Mouse (Mus musculus) brain, adult 2 months (tissue): ENCODE data around the gene Sh2d2a.
"Not testable (repeated sequence)": the region's sequence is repeated elsewhere in the genome, so short reads cannot be mapped to it uniquely, and the experiment has no call there.

Experiments used
- DNase-seq: peaks from one replicate; pipeline ENCODE4 v3.0.0; 2011; ENCODE audit warnings: low read depth, low spot score

Gene Sh2d2a

DNA sequence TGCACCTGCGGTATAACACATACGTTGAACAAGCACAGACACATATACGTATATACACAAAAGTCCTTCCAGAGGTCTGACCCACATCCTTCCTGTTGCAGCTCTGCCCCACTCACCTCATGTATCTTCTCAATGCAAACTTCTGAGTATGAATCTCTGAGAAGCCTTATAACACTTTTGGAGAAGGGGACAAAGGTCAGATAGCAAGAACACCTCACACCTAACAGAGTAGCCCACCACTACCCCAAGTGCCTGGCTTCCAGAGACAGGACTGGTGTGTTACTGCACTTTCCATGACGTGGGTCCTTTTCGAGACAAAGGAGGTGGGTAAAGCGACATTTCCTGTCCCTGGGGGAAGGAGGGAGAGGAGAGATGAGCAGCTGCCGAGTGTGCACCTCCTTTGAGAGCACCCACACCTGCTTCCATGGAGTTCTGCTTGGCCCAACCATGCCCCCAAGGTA is at the start of gene Sh2d2a:
Sh2d2a (plus strand) TSS at position 106 of the 461 bp plus-strand sequence.
- no peak for DNase-seq

DNA sequence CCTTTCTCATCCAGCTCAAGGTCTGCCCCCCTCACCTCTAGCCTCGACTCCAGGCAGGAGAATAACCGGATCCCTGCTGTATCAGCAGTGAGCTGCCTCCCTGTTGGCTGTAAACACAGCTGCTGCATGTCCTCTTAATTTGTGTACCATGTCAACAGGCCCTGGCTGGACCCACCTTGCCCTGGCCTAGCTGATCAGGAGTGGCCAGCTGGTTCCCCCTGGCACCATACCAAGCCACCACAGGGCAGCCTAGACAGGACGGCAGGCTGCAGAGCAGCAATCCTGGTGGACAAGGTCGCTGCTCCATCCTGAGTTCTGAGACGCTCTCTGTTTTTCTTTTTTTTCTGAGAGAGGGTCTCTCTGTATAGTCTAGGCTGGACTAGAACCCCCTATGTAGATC is 44.9 kb upstream of the Sh2d2a start:
- peak; percentile 37 for DNase-seq

DNA sequence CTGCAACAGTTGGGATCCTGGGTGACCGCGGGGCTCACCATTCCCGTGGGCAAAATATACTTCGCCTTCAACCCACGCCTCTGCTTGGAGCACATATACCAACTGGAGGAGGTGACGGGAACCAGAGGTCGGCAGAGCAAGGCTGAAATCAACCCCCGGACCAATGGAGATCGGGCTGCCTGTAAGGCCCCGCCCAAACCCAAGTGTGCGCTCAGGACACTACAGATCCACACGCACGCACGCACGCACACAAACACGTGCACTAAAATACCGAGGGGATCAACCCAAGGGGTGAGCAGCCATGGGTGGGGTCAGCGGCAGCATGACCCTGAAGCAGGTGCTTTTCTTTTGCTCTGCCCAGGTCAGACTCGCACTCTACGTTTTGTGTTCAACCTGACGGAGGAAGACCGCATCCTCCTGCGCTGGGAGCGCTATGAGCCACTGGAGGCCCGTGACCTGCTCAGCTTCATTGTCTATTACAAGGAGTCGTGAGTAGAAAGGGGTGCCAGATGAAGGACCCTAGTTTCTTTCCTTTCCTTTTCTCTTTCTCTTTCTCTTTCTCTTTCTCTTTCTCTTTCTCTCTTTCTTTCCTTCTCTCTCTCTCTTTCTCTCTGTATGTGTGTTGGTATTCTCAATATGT is 42.4 kb upstream of the Sh2d2a start:
- DNase-seq: no peak

DNA sequence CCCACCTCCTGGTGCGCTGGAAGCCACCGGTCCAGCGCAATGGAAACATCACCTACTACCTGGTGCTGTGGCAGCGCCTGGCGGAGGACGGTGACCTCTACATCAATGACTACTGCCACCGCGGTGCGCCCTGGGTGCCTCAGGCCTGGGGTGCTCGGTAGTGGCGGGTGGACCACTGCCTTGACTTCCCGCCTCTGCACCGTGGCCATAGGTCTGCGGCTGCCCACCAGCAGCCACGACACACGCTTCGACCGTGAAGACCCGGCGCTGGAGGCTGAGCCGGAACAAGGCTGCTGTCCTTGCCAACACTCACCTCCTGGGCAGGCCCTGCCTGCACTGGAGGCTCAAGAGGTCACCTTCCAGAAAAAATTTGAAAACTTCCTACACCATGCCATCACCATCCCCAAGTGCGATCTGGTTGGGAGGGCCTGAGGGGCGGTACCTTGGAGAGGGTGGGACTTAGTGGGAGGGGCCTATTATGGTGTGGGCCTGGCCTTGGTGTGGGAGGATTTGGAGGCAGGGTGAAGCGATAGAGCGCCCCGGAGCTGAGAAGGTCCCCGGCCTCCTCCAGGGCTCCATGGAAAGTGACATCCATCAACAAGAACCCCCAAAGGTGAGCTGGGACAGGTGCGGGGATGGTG is 37.1 kb upstream of the Sh2d2a start:
- no peak for DNase-seq

DNA sequence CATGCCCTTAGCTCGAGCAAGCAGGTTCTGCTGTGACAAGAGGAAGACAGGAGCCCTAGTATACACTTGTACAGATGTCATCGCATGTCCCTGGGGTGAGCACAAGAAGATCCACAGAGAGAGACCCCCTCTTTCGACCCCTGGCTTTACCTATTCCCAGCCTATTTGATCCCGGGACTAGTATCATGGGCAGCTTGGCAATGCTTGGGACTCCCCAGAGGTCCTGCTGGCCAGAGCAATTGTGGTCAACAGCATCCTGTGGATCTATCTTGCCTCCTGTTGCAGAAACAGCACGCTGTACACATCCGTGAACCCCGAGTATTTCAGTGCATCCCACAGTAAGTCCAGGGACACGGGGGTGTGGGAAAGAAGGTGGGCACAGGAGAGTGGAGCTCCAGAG is 35.3 kb upstream of the Sh2d2a start:
- DNase-seq: no peak

DNA sequence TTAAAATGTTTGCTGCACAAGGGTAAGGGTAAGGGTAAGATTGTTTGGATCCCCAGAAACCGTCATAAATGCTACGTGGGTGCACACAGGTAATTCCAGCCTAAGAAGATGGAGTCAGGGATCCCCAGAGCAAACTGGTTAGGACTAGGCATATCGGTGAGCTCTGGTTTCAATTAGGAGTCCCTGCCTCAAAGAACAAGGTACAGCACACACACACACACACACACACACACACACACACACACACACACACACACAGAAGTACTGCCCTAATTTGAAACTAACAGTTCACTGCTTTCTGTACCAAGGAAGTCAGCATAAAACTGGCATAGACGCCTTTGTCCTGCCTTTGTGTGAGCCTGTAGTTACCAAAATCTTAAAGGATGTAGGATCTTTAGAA is 34.1 kb upstream of the Sh2d2a start:
- no peak for DNase-seq

DNA sequence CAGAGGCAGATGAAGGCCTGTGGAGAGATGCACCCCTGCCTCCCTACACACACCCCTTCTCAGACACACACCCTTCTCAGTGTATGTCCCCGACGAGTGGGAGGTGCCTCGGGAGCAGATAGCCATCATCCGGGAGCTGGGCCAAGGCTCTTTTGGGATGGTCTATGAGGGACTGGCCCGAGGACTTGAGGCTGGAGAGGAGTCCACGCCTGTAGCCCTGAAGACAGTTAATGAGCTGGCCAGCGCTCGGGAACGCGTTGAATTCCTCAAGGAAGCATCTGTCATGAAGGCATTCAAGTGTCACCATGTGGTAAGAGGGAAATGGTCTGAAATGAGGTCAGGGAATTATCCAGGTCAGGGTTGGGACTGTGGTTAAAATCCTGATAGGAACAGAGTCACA is 33.7 kb upstream of the Sh2d2a start:
- DNase-seq: peak; percentile 17

DNA sequence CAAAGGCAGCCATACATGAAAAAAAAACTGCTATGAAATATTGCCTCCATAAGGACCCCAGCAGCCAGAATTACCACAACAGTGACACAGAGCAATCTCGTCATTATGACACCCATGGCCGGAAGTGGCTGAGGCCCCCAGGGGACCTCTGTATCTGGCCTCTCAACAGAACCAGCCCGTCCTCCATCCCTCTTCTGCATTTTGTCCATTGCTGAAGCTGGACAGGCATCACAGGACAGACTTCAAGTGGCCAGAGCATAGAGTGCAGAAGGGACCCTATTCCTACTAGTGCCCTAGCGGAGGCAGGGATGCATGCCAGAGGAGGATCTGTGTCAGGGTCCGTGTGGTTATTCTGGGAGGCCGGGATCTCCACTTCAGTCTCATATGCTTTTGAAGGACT is 30.4 kb upstream of the Sh2d2a start:
- DNase-seq: no peak

DNA sequence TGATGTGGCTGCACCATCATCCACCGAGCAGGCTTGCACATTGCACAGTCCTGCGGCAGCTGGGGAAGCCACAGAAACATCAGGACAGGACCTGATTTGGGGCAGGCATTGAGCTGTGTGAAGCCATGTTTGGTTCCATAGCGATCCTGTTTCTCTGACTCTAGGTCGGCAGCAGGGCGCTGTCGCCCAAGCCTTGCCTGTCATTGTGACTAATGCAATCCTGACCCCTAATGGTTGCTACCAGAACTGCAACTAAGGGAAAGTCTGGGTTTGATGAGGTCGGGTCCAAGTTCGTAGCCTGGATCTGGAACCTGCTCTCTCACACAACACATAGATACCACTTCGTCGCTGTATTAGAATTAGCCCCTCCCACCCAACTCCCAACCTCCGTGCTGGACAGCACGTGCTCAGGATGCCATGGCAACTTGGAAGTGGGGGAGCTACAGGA is 29.9 kb upstream of the Sh2d2a start:
- peak; percentile 87 for DNase-seq

DNA sequence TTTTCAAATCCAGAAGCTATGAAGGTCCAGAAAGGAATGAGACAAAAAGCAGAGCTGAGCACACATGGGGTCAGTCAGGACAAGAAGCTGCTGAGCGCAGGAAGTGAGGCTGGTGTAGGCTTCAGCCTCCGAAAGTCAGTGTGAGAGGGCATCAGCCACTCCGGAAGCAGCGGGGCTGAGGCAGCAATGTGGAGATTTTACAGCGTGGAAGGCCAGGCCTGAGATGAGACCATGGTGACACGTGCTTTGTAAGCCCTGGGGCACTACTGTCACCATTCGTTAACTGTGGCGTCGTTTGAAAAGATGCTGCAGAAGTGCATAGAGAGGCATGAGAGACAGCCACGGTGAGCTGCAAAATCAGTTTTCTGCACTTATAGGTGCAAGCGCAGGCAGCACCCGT is 28.3 kb upstream of the Sh2d2a start:
- DNase-seq: no peak

DNA sequence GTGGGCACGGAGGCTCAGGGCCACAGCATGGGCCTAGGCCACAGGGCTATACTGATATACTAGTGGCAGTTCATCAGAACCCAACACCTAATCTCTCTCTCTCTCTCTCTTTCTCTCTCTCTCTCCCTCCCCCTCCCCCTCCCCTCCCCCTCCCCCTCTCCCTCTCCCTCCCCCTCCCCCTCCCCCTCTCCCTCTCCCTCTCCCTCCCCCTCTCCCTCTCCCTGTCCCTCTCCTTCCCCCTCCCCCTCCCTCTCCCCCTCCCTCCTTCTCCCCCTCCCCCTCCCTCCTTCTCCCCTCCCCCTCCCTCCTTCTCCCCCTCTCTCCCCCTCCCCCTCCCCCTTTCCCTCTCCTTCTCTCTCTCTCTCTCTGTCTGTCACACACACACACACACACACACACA is 22.3 kb upstream of the Sh2d2a start, which contains the start of gene Pear1:
Pear1 (minus strand) TSS at position 101 of the 400 bp plus-strand sequence.
- DNase-seq: not testable (repeated sequence)

DNA sequence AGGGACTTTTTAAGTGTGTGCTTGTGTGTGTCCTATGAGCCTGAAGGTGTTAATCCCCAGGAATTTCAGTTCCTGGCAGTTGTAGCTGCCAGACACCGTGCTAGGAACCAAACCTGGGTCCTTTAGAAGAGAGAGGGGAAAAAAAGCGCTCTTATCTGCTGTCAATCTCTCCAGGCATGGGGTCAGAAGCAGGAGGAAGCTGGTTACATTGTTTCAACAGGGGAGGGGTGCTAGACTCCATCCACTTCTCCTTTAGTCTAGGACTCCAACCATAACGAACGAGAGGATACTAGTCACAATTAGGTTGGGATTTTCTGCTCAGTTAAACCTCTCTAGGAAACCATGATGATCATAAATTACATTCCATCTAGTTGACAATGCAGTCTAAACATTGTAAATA is 18.1 kb upstream of the Sh2d2a start:
- DNase-seq: no peak

DNA sequence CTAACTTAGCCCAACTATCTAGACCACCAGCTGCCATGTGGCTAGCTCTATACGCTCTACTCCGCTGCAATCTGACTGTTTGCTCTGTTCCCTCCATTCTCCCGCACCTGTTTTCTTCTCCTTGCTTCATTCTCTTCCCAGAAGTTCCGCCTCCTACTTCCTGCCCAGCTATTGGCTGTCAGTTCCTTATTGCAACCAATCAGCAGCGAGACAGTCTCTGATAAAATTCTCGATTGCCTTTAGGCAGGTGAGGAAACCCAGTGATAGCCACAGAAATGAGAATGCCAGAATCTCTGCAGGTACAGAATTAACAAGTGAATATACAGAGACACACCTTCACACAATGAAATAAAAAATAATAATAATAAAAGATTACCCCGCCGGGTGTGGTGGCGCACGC is 17.5 kb upstream of the Sh2d2a start:
- DNase-seq: no peak

DNA sequence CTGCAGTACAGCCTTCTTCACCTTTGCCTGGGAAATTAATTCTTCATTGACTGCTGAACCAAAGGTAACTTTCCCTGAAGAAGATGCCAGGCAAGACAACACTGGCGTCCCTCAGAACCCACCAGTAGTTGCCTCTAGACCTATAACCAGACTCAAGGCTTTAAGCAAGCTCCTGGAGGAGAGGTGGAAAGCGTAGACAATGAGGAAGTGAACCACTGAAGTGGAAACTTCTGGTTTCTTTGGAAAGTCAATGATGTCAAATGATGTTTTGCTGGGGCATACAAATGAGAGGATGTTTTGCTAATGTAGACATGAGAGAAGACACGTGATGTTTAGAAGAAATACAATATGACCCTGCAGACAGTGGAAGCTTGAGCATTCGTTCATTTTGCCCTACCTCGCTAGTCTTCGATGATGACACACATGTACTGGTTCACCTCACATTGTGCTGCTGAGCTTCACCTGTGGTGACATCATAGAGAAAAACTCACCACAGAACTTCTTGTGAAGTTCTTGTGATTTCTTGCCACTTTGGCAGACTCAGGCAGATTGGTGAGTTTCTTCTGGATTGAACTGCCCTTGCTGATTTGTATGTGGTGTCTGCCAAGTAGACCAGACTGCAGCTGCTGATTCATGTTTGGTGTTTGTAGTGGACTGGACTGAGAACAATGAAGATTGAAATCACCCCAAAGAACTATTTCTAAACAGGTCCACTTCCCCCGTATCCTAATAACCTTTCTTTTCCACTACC is 14.3 kb upstream of the Sh2d2a start:
- DNase-seq: no peak

DNA sequence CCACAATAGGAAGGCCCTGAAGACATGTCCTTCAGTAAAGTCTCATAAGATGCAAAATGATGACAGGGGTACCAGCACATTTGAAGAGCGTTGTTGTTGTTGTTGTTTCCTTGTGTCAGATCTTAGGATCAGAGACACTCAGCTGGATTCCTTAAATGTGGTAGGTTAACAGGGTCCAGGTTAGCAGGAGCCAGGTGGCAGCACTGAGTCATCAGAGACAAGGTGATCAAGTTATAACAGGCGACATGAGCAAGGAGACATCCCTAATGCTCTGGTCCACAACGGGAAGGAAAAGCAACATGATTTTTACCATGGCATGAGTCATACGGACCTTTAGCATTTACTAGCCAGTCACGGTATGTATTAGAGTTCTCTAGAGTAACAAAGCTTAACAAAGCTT is 13.1 kb upstream of the Sh2d2a start:
- no peak for DNase-seq

DNA sequence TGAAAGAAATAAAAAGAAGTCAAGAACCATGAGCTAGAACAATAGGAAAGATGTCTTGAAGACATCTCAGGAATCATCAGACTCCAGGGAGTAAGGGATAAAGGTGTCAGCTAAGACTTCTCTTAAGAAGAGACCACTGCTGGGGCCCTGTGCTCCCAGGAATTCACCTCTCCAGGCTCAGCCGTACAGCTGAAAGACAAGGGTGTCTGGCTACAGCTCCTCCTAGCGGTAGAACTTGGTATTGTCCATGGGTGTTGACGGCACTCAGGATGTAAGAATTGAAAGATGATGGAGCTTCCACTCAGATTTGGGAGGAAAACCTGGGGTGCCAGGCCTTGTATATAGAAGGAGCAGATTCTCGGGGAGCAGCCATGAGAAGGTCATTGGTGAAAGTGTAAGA is 7.9 kb upstream of the Sh2d2a start:
- DNase-seq: peak; percentile 84

DNA sequence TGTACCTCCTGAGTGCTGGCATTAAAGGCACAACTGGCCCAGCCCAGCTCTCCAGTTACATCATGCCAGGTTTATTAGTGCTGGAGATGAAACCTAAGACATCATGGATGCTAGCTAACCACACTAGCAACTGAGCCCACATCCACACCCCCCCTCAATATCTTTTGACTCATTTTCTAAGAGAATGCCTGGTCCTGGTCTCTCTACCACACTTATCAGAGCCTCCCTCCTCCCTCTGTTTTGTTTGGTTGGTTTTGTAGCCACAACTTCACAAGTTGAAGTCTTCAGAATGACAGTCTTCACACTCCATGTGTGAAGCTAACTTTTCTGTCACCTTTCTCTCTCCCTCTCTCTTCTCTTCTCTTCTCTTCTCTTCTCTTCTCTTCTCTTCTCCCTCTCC is 5.7 kb upstream of the Sh2d2a start:
- DNase-seq: no peak

DNA sequence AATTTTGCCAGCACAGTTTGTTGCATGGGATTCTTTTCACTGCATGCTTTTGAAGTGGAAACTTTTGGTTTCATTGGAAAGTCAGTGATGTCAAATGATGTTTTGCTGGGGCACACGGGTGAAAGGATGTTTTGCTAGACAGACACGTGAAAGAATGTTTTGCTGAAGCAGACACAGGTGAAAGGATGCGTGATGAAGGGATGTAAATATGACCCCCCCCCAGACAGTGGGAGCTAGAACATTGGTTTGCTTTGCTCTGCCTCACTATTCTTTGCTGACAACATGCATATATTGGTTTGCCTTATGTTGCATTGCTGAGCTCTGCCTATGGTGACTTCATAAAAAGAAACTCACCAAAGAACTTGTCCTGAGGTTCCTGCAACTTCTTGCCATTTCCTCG is 1.6 kb upstream of the Sh2d2a start:
- DNase-seq: no peak

DNA sequence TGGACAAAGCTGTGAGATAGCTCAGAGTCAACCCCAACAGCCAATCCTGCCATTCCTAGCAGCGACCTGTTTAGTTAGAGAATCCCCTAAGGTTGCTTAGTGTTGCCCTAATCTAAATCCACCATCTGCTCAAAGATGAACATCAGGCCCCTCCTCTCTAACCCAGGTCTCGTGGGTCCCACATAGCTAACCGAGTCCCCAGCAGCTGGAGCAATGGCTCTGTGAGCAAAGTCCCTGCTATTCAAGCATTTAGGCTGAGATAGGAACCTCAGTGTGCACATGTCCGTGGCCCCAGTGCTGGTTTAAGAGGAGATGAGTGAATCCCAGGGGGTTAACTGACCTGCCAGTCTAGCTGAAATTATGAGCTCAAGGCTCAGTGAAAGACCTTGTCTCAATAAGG is 369 bp upstream of the Sh2d2a start:
- DNase-seq: no peak

DNA sequence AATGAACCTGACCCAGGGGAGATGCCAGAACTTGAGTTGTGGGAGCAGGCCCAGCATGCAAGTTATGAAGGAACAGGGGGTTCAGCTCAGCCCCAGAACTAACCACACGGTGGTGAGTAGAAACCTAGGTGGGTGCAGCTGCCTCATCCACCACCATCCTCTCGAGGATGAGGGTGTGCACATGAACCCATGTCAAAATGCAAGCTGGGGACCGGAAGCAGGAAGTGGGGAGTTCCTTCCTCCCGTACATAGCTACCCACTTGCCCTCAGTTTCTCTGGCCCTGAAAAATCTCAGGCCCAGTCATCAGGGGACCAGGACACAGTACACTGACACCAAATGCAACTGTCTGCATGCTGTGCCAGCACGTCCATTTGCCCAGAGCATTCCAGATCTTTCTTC is 1.1 kb downstream of the Sh2d2a start:
- no peak for DNase-seq

DNA sequence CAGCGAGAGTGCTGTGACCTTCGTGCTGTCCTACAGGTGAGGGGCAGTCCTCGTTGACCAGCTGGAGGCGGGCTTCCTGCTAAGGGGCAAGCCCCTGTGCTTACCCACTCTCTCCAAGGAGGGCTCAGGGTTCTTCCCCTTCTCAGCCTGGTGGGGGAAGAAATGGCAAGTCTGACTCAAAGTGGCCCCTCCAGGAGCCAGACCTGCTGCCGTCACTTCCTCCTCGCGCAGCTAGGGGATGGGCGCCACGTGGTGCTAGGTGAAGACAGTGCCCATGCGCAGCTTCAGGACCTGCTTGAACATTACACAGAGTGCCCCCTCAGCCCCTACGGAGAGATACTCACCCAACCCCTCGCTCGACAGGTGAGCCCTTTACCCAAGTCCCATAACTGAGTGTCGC is 2.6 kb downstream of the Sh2d2a start:
- DNase-seq: no peak

DNA sequence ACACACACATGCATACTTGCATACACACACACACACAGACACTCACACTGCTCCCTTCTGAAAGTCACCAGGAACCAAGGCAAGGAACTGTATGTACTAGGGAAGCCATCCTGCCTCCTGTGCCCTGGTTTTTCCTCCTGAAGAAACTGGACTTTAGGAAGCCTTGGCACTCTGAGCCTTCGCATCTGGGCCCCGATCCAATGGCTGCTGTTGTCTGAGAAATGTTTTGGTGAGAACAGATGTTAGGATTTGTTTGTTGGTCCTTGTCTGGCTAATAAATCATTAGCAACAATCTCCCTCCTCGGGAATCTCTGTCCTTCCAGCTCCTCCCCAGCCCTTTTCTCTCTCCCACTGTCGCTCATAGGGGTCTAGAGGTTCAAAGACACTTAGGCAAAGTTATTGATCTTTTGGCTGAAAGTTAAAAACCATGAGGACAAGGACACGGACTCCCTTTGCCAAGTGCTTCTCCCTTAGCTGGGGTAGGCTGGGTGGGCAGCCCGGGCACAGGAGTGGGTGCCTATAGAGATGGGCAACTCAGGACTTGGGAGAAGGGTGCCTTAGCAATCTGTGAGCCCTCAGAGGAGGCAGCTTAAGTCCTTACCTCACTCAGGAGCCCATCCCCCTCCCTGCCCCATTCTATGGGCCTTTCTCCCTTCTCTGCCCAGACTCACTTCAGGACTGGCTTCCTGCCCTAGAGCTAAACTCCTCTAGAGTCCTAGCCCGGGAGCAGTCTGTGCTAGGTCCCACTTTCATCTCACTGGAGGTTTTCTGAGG is 8.4 kb downstream of the Sh2d2a start:
- DNase-seq: peak; percentile 25
